Mouse (Mus musculus) lung, postnatal 36 days (tissue): ENCODE results near the gene Fzd9.
"Not testable (repeated sequence)": the region's sequence is repeated elsewhere in the genome, so short reads cannot be mapped to it uniquely, and the experiment has no call there.

Source experiments
- DNase-seq: peaks from one replicate; pipeline ENCODE4 v3.0.0; 2022; ENCODE audit warnings: mixed read lengths

Fzd9 gene

DNA sequence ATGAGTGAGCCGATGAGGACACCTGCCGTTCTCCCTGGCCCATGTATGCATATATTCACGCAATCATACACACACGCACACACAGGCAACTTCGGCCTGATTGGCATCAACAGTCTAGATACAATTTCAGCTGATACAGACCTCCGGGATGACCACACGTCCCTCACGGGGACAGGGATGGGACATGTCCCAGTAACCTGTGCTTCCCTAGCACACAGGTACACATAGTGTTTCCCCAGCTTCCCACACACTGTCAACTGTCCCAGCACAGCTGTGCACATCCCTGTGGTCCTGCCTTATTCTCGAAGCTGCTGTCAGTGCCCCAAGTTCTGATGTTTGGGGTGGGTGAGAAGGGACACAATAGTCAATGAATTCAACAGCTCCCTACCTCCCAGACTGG is 3.7 kb downstream of the Fzd9 start:
- DNase-seq = no peak

GRCm38 (mm10) chr5:135246531-135246930 is 4.5 kb downstream of the Fzd9 start:
- no peak for DNase-seq

DNA sequence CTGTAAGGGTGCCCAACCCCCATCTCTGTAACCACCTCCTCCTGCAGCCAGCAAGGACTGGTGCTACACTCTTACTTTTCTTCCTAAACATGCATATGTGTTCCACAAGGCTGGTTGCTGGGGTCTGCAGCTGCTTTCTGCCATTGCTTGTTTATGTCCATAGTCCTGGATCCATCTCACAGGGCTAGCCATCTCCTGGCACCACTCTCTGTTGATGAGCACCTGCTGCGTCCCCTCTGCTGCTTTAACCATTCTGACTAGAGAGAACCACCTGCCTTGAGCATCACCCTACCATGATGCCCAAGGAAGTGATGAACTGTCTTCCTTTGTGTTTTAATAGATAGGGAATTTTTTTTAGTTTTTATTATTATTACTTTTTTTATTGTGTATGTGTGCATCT is 7.9 kb downstream of the Fzd9 start:
- no peak for DNase-seq

- DNase-seq = no peak
These were observed 8.4 kb downstream of the Fzd9 start for GRCm38 (mm10) chr5:135242608-135243007.

DNA sequence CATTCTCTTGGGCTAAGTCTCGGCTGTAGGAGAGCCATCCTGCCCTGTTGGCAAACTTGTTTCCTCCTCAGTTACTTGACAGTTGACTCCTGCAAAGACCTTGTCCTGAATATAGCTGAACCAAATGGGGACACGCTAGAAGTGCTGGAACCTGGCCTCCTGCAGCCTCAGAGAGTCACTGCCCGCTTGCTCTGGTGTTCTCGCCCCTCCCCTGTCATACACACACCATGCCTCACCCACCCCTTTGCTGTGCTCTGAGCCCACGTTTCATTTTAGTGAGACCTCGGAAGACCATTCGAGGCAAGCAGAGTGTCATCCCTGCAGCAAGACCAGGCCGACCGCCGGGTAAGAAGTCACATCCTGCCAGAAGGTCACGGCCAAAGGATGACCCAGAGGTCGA is 8.9 kb downstream of the Fzd9 start:
- DNase-seq = no peak

DNA sequence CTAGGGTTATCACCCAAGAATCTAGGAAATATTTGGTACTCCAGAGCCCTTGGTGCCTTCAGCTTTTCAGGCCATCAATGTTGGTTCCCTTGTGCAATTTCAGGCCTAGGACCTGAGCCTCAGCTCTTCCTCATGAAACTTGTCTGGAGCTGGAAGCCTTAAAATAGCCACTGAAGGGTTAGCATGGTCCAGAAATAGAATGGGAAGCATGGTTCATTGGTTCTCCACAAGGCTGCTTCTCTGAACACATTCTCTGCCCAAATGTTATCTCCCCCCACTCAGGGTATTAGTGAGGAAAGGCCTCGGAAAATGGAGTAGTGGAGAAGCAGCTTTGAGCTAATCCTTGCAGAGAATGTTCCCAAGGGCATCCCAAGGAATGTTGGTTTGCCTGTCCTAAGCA is 9.6 kb downstream of the Fzd9 start:
- DNase-seq = no peak

GRCm38 (mm10) chr5:135238832-135239231 is 12.2 kb downstream of the Fzd9 start:
- no peak for DNase-seq

DNA sequence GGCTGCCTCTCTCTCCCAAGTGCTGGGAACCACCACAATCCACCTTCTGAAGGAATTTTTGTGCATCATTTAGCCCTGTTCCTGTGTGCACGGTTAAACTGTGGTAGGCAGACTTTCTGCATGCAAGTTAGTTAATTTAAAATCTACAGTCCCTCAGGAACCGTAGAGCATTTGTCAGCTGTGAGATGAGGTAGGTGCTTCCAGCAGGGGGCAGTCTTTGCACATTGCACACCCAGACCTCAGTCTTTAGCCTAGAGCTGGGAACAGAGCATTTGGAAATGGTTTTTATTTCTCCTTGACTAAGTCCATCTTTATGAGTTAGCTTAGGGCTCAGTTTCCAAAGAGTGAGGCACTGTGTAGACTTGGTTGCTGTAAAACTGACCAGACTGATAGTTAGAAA is 14.5 kb downstream of the Fzd9 start:
- peak; percentile 70 for DNase-seq

DNA sequence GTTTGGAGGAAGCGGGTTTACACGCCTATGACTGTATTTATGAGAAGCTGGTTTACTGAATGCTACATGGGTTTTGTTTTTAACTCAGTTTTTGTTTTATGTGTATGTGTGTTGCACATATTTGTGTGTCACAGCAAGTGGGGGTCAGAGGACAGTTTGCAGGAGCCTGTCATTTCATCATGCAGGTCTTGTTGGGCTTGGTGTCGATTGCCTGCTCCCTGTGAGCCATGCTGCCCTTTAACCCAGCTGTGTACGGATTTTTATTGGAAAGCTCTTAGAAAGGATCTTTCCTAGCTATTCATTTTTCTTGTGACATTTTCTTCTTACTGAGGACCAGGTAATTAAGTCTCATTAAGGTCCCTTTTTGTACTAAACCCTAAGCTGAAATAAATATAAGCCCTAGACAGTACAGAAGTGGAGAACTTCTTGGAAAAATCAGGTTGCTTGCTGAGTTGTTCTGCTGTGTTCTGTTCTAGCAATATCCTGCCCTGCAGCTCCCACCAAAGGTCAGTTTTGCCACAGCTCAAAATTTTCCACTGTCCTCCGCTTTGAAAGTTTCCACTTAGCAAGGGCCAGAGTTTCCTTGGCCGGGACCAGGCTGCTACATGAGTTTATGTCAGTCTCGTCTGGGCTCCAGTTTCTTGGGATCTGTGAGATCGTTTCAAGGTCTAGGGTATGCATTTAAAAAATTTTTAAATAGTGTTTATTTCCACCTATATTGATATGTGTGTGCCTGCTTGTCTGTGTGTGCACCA is 17.7 kb downstream of the Fzd9 start:
- no peak for DNase-seq

- DNase-seq = no peak
These were observed 20.8 kb downstream of the Fzd9 start for GRCm38 (mm10) chr5:135230186-135230585.

DNA sequence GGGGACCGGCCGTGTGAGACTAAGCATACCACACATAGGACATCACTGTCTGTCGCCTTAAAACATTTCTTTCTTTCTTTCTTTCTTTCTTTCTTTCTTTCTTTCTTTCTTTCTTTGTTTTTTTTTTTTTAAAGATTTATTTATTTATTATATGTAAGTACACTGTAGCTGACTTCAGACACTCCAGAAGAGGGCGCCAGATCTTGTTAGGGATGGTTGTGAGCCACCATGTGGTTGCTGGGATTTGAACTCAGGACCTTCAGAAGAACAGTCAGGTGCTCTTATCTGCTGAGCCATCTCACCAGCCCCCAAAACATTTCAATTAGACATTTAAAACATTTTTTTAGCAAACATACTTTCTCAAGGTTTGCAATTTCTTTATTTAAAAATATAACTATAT is 25.2 kb downstream of the Fzd9 start:
- DNase-seq = not testable (repeated sequence)

DNA sequence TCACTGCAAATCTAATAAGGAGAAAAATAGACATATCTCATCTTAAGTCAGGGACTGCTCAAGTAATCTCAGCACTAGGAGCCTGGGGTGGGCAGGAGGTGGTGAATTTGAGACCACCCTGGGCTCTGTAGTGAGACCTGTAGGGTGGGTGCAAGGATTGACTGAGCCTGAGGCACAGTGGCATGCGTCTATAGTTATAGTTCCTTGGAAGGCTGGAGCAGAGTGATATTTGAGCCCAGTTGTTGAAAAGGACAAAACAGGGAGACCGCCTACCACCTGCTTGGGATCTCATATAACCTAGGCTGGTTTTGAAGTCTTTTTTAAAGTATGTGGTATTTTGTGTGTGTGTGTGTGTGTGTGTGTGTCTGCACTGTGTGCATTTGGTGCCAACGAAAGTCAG is 26.9 kb downstream of the Fzd9 start:
- DNase-seq = no peak

- DNase-seq = no peak
These were observed 29.0 kb downstream of the Fzd9 start for GRCm38 (mm10) chr5:135222066-135222465.

GRCm38 (mm10) chr5:135220941-135221340 is 30.1 kb downstream of the Fzd9 start:
- no peak for DNase-seq

- DNase-seq = no peak
These were observed 34.2 kb downstream of the Fzd9 start for GRCm38 (mm10) chr5:135216871-135217270.

- no peak for DNase-seq
These were observed 42.8 kb downstream of the Fzd9 start for GRCm38 (mm10) chr5:135208197-135208596.

DNA sequence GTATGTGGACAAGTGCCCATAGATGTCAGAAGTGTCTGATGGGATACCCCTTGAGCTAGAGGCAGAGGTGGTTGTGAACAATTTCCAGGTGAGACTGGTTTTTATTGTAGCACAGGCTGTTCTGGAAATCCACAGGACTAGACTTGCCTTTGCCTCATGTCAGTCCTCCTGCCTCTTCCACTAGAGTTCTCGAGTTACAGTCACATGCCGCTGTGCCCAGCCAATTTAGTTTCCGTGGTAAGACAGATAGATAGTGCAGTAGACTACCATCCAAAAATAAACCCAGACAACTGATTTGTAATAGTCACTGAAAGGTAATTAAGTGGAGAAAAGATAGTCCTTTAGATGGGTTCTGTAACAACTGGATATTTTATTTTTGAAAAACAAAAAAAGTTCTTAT is 48.3 kb downstream of the Fzd9 start:
- no peak for DNase-seq
